Mouse (Mus musculus) gastrocnemius, postnatal 4 days (tissue): ENCODE data around the gene Slc13a5. TPM values are rescaled to one million over a fixed set of nuclear protein-coding genes. Genes with fewer than 3 reads are reported as not detected.

Experiments
- DNase-seq, 2 experiments: peaks; one replicate each; pipeline ENCODE4 v3.0.0; 2021 to 2022; ENCODE audit warnings: low spot score in 2 of 2, mixed read lengths in 2 of 2
- total RNA-seq, 2 experiments: library from RNA; stranded (reverse); gene quantifications; 2 replicates each; pipeline ENCODE4 v1.2.3; 2021

Slc13a5 gene
- total RNA-seq, 2 experiments from 2014 or later, result 0.23 to 0.52 TPM

GRCm38 (mm10) chr11:72206341-72207203, 60.5 kb downstream of the Slc13a5 start, which contains the start of gene Gm43951:
Gene Gm43951, minus strand, starts transcription at chr11:72206840.
- DNase-seq, result no peak

GRCm38 (mm10) chr11:72205256-72205655, 61.8 kb downstream of the Slc13a5 start:
- DNase-seq, result no peak

DNA sequence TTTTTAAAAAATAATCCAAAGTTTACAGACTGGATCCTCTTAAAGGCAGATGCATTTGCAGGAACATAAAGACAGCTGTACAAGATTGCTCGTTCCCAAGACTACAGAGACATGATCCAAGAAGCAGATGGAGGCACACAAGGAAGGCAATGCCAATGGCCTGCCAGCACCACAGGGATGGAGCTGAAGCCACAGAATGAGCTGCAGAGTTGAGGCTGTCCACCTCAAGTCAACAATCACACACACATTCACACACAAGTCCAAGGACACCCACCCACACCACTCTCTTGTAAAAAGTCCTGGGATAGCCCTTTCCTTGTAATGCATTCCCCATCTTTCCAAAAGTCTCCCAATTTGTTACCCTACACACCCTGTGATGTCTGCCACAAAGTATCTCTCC, 63.6 kb downstream of the Slc13a5 start:
- DNase-seq, result no peak

DNA sequence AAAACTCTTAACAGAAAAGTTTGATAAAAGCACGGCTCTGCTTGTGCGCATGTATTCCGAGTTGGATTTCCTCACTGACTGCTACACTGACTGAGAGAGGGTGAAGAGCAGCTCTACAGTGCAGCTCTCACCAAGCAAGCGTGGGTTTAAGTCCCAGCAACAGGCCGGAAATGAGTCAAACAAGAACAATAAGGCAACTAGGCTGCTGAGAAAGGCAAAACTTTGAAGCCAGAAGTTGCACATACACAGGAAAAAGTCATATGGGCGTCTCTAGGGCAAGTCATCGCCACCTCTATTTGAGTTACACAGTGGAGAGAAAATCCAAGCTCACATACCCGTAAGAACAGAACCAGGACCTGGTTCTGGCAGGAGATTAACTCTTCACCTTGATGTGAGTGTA, 70.5 kb downstream of the Slc13a5 start:
- DNase-seq, result no peak

DNA sequence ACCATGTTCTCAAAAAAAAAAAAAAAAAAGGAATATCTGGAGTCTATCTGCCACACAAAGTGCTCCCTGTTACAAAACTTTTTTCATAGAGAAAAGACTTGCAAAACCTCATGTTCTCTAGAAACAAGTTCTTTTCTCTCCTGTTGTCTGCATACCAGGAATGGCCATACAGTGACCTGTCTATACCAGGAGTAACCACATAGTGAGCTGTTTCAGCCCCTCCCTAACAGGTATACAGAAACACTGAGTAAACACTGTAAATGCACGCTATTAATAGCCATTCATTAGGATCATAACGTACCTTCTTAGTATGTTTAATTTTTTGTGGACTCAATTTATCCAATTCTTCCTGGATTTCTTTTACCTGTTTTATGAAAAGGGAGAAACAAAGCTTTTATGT, 72.8 kb downstream of the Slc13a5 start:
- DNase-seq, result no peak

Other genes with a start within 250 kb of the Slc13a5 start
- gene Aipl1, start 229.7 kb downstream of the Slc13a5 start, total RNA-seq, result under 1 TPM; 0.26 to 0.29 TPM
- gene Pimreg, start 225.2 kb downstream of the Slc13a5 start, total RNA-seq, result 10 to 100 TPM; 21.3 to 30.0 TPM
- gene Pitpnm3, start 131.4 kb downstream of the Slc13a5 start, total RNA-seq, result 1 to 10 TPM; 1.4 to 1.5 TPM
- gene Gm43951, start 60.4 kb downstream of the Slc13a5 start, total RNA-seq, result under 1 TPM; 0.61 to 0.65 TPM
- 1 to 10 TPM; 4.7 to 5.9 TPM for gene 4933427D14Rik, start 59.8 kb downstream of the Slc13a5 start, total RNA-seq
- gene Txndc17, start 59.7 kb downstream of the Slc13a5 start, total RNA-seq, result 10 to 100 TPM; 46.8 to 49.6 TPM
- 10 to 100 TPM; 10.8 to 12.0 TPM for gene Med31, start 51.6 kb downstream of the Slc13a5 start, total RNA-seq
- gene Xaf1, start 34.4 kb upstream of the Slc13a5 start, total RNA-seq, result 10 to 100 TPM; 10.0 to 10.8 TPM
- gene Fbxo39, start 47.2 kb upstream of the Slc13a5 start, total RNA-seq, result not detected
- gene Tekt1, start 95.2 kb upstream of the Slc13a5 start, total RNA-seq, result 1 to 10 TPM; 1.5 to 2.2 TPM
- 100 to 1,000 TPM; 160 to 187 TPM for gene Smtnl2, start 144.5 kb upstream of the Slc13a5 start, total RNA-seq
- under 1 TPM; 0.23 to 0.32 TPM for gene Ggt6, start 168.3 kb upstream of the Slc13a5 start, total RNA-seq
- 10 to 100 TPM; 71.8 to 90.1 TPM for gene Mybbp1a, start 174.1 kb upstream of the Slc13a5 start, total RNA-seq
- 10 to 100 TPM; 12.7 to 14.8 TPM for gene Spns2, start 222.7 kb upstream of the Slc13a5 start, total RNA-seq